Mouse (Mus musculus) brain, embryonic 14.5 days (tissue): ENCODE data around the gene Plxna4. TPM values are rescaled to one million over a fixed set of nuclear protein-coding genes. Genes with fewer than 3 reads are reported as not detected.

Experiments
- DNase-seq: peaks from one replicate; pipeline ENCODE4 v3.0.0-alpha.2; 2011; ENCODE audit warnings: low read depth
- CTCF ChIP-seq: fragments of 200-500 bp; IDR thresholded peaks from 2 replicates; pipeline ENCODE4 v1.5.1; 2012; ENCODE audit warnings: inconsistent platforms, mild to moderate bottlenecking, moderate library complexity, borderline replicate concordance; ENCODE audit not compliant: insufficient read depth, insufficient read length; ENCODE audit errors: extremely low read depth
- POLR2A ChIP-seq: fragments of 200-500 bp; IDR thresholded peaks from 2 replicates; pipeline ENCODE4 v1.6.1; 2012; ENCODE audit warnings: mild to moderate bottlenecking, inconsistent platforms, borderline replicate concordance; ENCODE audit not compliant: poor library complexity, insufficient read depth, insufficient read length, severe bottlenecking; ENCODE audit errors: extremely low read depth
- polyA plus RNA-seq: library from polyadenylated mRNA; depleted of rRNA; stranded (reverse); fragments of >200 nt; gene quantifications from 2 replicates; pipeline ENCODE4 v1.2.3, GENCODE M21; 2012

The Plxna4 gene
- polyA plus RNA-seq, 1 experiment = 24.6 TPM

GRCm38 (mm10) chr6:32444393-32444792 lies 143.6 kb downstream of the Plxna4 start:
- TF ChIP-seq POLR2A = no peak
- TF ChIP-seq CTCF = no peak

GRCm38 (mm10) chr6:32443679-32444078 lies 144.3 kb downstream of the Plxna4 start:
- TF ChIP-seq CTCF (no peak), POLR2A (no peak)

More at GRCm38 (mm10) chr6:32444393-32444792, 143.6 kb downstream of the Plxna4 start:
- DNase-seq = peak; percentile 48

DNA sequence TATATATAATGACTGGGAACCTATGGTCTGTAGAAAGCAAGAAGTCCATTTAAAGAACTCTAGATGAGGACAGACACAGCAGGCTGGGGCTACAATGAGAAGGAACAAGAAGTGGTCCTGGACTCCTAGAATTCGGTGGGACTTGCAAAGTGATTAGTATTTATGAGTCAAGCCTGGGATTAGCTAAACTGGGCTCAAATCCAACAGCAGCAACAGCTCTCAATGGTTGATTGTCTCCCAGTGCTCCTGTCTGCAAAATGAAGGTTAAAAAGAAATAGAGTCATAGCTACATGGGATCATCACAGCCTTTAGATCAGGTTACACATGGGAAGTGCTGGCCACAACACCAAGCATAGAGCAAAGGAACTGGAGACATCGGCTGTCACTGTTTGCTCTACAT lies 148.6 kb downstream of the Plxna4 start:
- TF ChIP-seq CTCF = no peak
- TF ChIP-seq POLR2A = no peak
- peak; percentile 60 for DNase-seq

More at GRCm38 (mm10) chr6:32443679-32444078, 144.3 kb downstream of the Plxna4 start:
- DNase-seq = no peak

GRCm38 (mm10) chr6:32437219-32437618 lies 150.8 kb downstream of the Plxna4 start:
- no peak for DNase-seq
- TF ChIP-seq POLR2A = no peak
- no peak for TF ChIP-seq CTCF

DNA sequence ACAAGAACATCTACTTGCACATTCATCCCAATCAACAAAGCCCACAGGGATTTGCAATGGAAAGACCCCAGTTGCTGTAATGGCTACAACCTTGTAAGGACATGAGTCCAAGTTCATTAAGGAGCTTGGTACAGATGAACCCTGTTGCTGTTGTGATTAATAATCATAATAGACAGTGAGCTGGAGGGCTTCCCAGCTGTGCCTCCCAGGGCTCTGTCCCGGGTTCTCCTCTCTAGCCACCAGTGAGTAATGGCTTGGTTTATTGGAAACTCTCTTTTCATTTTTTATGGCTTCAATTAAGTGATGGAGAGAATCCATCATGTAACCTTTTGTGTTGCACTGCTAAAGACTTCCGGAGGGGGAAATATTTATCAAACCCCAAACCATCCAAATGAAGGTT lies 164.9 kb downstream of the Plxna4 start:
- no peak for DNase-seq
- TF ChIP-seq POLR2A (no peak), CTCF (no peak)

- DNase-seq = peak; percentile 56
- TF ChIP-seq POLR2A (no peak), CTCF (no peak)
These were observed 167.4 kb downstream of the Plxna4 start for GRCm38 (mm10) chr6:32420610-32421009.

- TF ChIP-seq CTCF (no peak), POLR2A (no peak)
- no peak for DNase-seq
These were observed 170.6 kb downstream of the Plxna4 start for GRCm38 (mm10) chr6:32417351-32417750.

DNA sequence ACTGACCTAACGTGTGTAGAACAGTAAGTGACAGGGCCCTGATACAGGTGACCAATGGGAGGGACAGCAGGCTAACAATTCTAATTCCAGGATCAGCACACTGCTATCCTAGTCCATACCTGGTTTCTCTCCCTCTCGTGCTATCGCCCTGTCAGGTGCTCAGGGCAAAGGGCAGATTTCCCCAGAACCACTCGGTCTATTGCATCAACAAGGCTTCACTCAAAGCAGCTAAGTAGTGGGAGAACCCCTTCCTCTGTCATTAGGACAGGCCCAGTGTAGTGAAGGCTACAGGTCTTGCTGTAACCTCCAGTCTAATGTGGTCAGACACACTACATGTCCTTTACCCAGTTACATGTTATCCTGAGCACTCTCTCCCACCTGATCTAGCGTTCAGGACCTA lies 176.7 kb downstream of the Plxna4 start:
- TF ChIP-seq CTCF (no peak), POLR2A (no peak)
- no peak for DNase-seq

- TF ChIP-seq POLR2A (no peak), CTCF (no peak)
- no peak for DNase-seq
These were observed 178.4 kb downstream of the Plxna4 start for GRCm38 (mm10) chr6:32409625-32410024.

- peak; percentile 73 for DNase-seq
- TF ChIP-seq CTCF = no peak
- no peak for TF ChIP-seq POLR2A
These were observed 180.3 kb downstream of the Plxna4 start for GRCm38 (mm10) chr6:32407574-32408185.

DNA sequence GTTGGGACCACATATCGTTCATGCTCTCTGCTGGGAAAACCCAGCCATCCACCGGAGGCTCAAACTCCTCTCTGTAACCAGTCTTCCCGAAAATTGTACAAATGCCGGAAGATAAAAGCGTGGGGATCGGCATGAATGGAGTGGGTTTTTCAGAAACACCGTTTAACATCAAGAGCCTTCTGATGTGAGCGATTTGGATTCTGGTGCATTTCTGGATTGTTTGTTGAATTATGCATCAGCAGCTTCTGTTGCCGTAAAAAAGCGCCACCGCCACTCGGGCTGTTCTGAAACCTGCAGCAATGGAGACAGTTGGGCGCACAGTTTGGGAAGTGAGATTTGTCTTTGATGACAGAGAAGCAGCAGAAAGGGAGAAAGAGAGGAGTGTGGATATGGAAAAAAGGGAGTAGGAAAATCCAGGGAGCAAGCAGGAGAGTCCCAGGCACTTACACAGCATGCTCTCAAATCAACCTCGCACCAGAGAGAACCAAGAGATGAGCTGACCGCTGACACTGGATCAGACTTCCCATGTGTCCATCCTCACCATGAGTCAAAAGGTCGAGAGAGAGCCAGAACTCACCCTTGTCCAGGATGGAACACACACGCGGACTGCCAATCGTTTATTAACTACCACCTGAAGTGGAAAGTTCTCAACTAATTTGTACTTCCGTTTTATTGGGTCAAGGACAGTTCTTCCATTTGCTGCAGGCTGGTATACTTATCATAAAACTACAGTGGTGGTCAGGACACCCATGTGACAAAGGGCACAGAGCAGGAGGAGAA lies 181.5 kb downstream of the Plxna4 start:
- DNase-seq = peak; percentile 68
- TF ChIP-seq CTCF = no peak
- no peak for TF ChIP-seq POLR2A
